Mouse (Mus musculus): Measurements from ENCODE around the gene Fscn1. TPM values are rescaled to one million over a fixed set of nuclear protein-coding genes. Genes with fewer than 3 reads are reported as not detected.
A peak's percentile ranks its signal among the peaks of the same experiment; 100 is the strongest.

The Fscn1 gene
- polyA plus RNA-seq, 1 experiment from 2014 or later = 329 TPM

- 0 out of 2 replicates have a peak overlapping the region, but pooled peaks have one; percentile 1 for H3K27ac ChIP-seq
- H3K9me3 ChIP-seq = no peaks in the 10 kb centered on the region
- H3K4me3 ChIP-seq = no peak overlapping the region
- WGBS = 61% methylated on average over 8 of the region's 8 CpGs
- peaks cover 18% of the 10 kb centered on the region for H3K4me1 ChIP-seq
- no peaks in the 10 kb centered on the region for H3K36me3 ChIP-seq
- no peaks in the 10 kb centered on the region for H3K27me3 ChIP-seq (ENCODE audit: insufficient read depth, poor library complexity, severe bottlenecking)
- peak; percentile 75 for DNase-seq (ENCODE audit: low spot score)
Measured at GRCm38 (mm10) chr5:142944979-142945682, 15.0 kb upstream of the Fscn1 start.

- DNase-seq (ENCODE audit: low spot score) = no peak
- no peaks in the 10 kb centered on the region for H3K36me3 ChIP-seq
- no peak overlapping the region for H3K4me3 ChIP-seq
- H3K27me3 ChIP-seq (ENCODE audit: insufficient read depth, poor library complexity, severe bottlenecking) = no peaks in the 10 kb centered on the region
- H3K9me3 ChIP-seq = no peaks in the 10 kb centered on the region
- 80% methylated on average over 7 of the region's 7 CpGs for WGBS
- peaks cover 21% of the 10 kb centered on the region for H3K4me1 ChIP-seq
- H3K27ac ChIP-seq = no peak overlapping the region
Measured at GRCm38 (mm10) chr5:142947460-142947859, 12.7 kb upstream of the Fscn1 start.

DNA sequence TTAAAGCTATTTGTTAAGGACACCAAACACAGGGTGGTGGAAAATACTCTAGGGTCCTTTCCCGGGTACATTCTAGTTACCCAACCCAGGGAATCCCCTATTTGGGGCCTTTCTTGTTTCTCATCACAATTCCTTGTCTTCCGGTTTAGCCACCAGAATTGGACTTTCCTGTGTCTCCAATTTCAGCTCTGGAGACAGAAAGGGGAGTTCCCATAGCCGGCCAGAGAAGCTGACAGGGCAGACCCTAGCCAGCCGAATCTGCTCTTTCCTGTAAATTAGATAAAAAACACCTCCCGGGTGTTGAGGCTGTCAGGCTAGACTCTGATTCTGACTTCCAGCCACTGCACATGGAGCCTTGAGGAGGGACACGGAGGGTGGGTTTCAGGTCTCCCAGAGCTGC, 10.6 kb upstream of the Fscn1 start:
- no peak overlapping the region for H3K4me3 ChIP-seq
- no peaks in the 10 kb centered on the region for H3K27me3 ChIP-seq (ENCODE audit: insufficient read depth, poor library complexity, severe bottlenecking)
- no peaks in the 10 kb centered on the region for H3K9me3 ChIP-seq
- H3K27ac ChIP-seq = peak overlapping the region; percentile 44; the same call in 1 of the 2 replicates
- no peaks in the 10 kb centered on the region for H3K36me3 ChIP-seq
- H3K4me1 ChIP-seq = peaks cover 21% of the 10 kb centered on the region
- 34% methylated on average over 6 of the region's 6 CpGs for WGBS
- no peak for DNase-seq (ENCODE audit: low spot score)

DNA sequence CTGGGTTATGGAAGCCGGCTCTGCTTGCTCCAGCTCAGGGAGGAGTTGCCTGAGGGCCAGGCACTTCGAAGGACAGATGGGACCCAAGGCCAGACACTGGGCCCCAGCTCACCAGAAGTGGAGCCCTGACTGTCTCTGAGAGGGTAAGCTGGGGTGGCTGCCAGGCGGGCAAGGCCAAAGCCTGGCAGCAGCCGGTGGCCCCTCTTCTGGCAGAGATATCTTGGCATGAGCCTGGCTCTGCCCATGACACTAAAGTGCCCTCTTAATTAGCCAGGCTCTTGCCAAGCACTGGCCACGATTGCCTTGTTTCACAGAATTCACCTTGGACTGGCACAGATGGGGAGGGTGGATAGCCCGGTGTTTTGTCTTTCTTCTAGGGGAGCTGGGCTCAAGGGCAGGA, 9.7 kb upstream of the Fscn1 start:
- peaks cover 17% of the 10 kb centered on the region for H3K4me1 ChIP-seq
- H3K36me3 ChIP-seq = no peaks in the 10 kb centered on the region
- no peaks in the 10 kb centered on the region for H3K9me3 ChIP-seq
- DNase-seq (ENCODE audit: low spot score) = no peak
- H3K27me3 ChIP-seq (ENCODE audit: insufficient read depth, poor library complexity, severe bottlenecking) = no peaks in the 10 kb centered on the region
- 87% methylated on average over 6 of the region's 6 CpGs for WGBS
- H3K4me3 ChIP-seq = no peak overlapping the region
- H3K27ac ChIP-seq = 0 out of 2 replicates have a peak overlapping the region, but pooled peaks have one; percentile 44

DNA sequence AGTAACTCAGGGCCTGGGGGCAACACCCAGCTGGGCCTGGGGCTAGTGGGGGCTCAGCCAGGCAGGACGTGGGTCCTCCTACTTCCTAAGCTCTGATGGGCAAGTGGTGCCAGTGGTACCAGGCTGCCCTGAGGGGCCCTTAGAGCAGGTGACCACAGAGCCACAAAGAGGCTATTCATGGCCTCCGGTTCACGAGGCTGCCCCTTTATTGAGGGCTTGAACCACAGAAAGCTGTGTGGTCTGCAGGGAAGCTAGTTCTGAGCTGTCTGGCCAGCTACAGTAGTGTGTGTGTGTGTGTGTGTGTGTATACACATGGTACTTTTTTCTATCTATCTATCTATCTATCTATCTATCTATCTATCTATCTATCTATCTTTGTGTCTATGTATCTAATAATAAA, 6.5 kb upstream of the Fscn1 start:
- Histone ChIP-seq H3K4me3 (no peak overlapping the region), H3K9me3 (no peaks in the 10 kb centered on the region), H3K4me1 (peaks cover 17% of the 10 kb centered on the region), H3K27ac (no peak overlapping the region), H3K36me3 (no peaks in the 10 kb centered on the region), H3K27me3 (ENCODE audit: insufficient read depth, poor library complexity, severe bottlenecking) (no peaks in the 10 kb centered on the region)
- DNase-seq (ENCODE audit: low spot score) = no peak
- 73% methylated on average over 3 of the region's 3 CpGs for WGBS

DNA sequence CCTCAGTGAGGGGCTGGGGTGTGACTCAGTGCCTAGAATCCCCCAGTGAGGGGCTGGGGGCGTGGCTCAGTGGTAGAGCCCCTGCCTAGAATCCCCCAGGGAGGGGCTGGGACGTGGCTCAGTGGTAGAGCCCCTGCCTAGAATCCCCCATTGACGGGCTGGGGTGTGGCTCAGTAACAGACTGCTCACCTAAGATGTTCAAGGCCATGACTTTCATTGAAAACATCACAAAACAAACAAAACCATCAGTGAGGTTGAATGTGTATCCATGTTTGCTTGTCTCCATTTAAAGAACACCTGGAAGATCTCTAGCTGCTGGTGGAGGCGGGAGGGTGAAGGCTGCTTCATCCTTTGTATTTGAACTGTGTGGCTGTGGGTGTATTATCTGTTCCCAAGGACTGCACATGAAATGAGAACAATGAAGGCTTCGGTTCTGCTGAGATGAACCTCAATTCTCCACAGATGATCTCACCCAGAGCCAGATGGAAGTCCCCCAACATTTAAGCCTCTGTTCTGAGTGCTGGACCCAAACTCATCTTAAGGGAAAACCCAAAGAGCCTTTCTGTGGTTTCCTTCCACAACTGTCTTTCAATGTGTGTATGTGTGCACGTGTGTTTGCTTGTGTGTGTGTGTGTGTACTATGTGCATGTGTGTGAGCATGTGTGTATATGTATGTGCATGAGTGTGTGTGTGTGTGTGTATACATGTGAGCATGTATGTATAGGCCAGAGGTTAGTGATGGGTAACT, 3.0 kb upstream of the Fscn1 start:
- H3K36me3 ChIP-seq = no peaks in the 10 kb centered on the region
- DNase-seq (ENCODE audit: low spot score) = no peak
- 66% methylated on average over 6 of the region's 6 CpGs for WGBS
- H3K27ac ChIP-seq = no peak overlapping the region
- H3K9me3 ChIP-seq = no peaks in the 10 kb centered on the region
- H3K4me3 ChIP-seq = no peak overlapping the region
- peaks cover 40% of the 10 kb centered on the region for H3K4me1 ChIP-seq
- 0 out of 2 replicates have a peak, but pooled peaks cover 4% of the 10 kb centered on the region for H3K27me3 ChIP-seq (ENCODE audit: insufficient read depth, poor library complexity, severe bottlenecking)

GRCm38 (mm10) chr5:142958464-142958863, 1.7 kb upstream of the Fscn1 start:
- H3K4me3 ChIP-seq = no peak overlapping the region
- WGBS = 84% methylated on average over 14 of the region's 14 CpGs
- H3K4me1 ChIP-seq = peaks cover 50% of the 10 kb centered on the region
- H3K27me3 ChIP-seq (ENCODE audit: insufficient read depth, poor library complexity, severe bottlenecking) = 0 out of 2 replicates have a peak, but pooled peaks cover 4% of the 10 kb centered on the region
- peak; percentile 59 for DNase-seq (ENCODE audit: low spot score)
- 0 out of 2 replicates have a peak, but pooled peaks cover under 1% of the 10 kb centered on the region for H3K36me3 ChIP-seq
- no peaks in the 10 kb centered on the region for H3K9me3 ChIP-seq
- no peak overlapping the region for H3K27ac ChIP-seq

- H3K4me1 ChIP-seq = peaks cover 57% of the 10 kb centered on the region
- 0 out of 2 replicates have a peak, but pooled peaks cover 6% of the 10 kb centered on the region for H3K36me3 ChIP-seq
- H3K27me3 ChIP-seq (ENCODE audit: insufficient read depth, poor library complexity, severe bottlenecking) = 0 out of 2 replicates have a peak, but pooled peaks cover 4% of the 10 kb centered on the region
- WGBS = 48% methylated on average over 4 of the region's 4 CpGs
- no peak for DNase-seq (ENCODE audit: low spot score)
- peak overlapping the region; percentile 96 for H3K27ac ChIP-seq
- H3K4me3 ChIP-seq = peak overlapping the region; percentile 78; the same call in 1 of the 2 replicates
- no peaks in the 10 kb centered on the region for H3K9me3 ChIP-seq
Measured at GRCm38 (mm10) chr5:142959156-142959555, 987 bp upstream of the Fscn1 start.

GRCm38 (mm10) chr5:142960775-142961271, 680 bp downstream of the Fscn1 start:
- H3K27ac ChIP-seq = peak overlapping the region; percentile 96
- DNase-seq (ENCODE audit: low spot score) = peak; percentile 81
- 0 out of 2 replicates have a peak, but pooled peaks cover 4% of the 10 kb centered on the region for H3K27me3 ChIP-seq (ENCODE audit: insufficient read depth, poor library complexity, severe bottlenecking)
- H3K36me3 ChIP-seq = peaks cover 20% of the 10 kb centered on the region
- H3K9me3 ChIP-seq = no peaks in the 10 kb centered on the region
- peak overlapping the region; percentile 78 for H3K4me3 ChIP-seq
- under 1% methylated on average over 59 of the region's 59 CpGs for WGBS
- peaks cover 66% of the 10 kb centered on the region for H3K4me1 ChIP-seq

GRCm38 (mm10) chr5:142961398-142961880, 1.3 kb downstream of the Fscn1 start:
- H3K9me3 ChIP-seq = no peaks in the 10 kb centered on the region
- H3K4me1 ChIP-seq = peaks cover 71% of the 10 kb centered on the region
- H3K27me3 ChIP-seq (ENCODE audit: insufficient read depth, poor library complexity, severe bottlenecking) = 0 out of 2 replicates have a peak, but pooled peaks cover 4% of the 10 kb centered on the region
- peak overlapping the region; percentile 96 for H3K27ac ChIP-seq
- under 1% methylated on average over 15 of the region's 15 CpGs for WGBS
- peak overlapping the region; percentile 78 for H3K4me3 ChIP-seq
- DNase-seq (ENCODE audit: low spot score) = peak; percentile 83
- H3K36me3 ChIP-seq = peaks cover 26% of the 10 kb centered on the region

GRCm38 (mm10) chr5:142961881-142962443, 1.8 kb downstream of the Fscn1 start:
- 0 out of 2 replicates have a peak, but pooled peaks cover 4% of the 10 kb centered on the region for H3K27me3 ChIP-seq (ENCODE audit: insufficient read depth, poor library complexity, severe bottlenecking)
- peak overlapping the region; percentile 96 for H3K27ac ChIP-seq
- under 1% methylated on average over 43 of the region's 43 CpGs for WGBS
- peak; percentile 93 for DNase-seq (ENCODE audit: low spot score)
- peak overlapping the region; percentile 78 for H3K4me3 ChIP-seq
- H3K9me3 ChIP-seq = no peaks in the 10 kb centered on the region
- H3K4me1 ChIP-seq = peaks cover 71% of the 10 kb centered on the region
- H3K36me3 ChIP-seq = peaks cover 30% of the 10 kb centered on the region

- peaks cover 35% of the 10 kb centered on the region for H3K36me3 ChIP-seq
- no peaks in the 10 kb centered on the region for H3K9me3 ChIP-seq
- whole genome bisulfite sequencing = 3% methylated on average over 11 of the region's 11 CpGs
- peak overlapping the region; percentile 96 for H3K27ac ChIP-seq
- peaks cover 71% of the 10 kb centered on the region for H3K4me1 ChIP-seq
- peak overlapping the region; percentile 78 for H3K4me3 ChIP-seq
- no peak for DNase-seq (ENCODE audit: low spot score)
- 0 out of 2 replicates have a peak, but pooled peaks cover 4% of the 10 kb centered on the region for H3K27me3 ChIP-seq (ENCODE audit: insufficient read depth, poor library complexity, severe bottlenecking)
Measured at GRCm38 (mm10) chr5:142962444-142962961, 2.4 kb downstream of the Fscn1 start.
